Mouse (Mus musculus) cortical plate, adult 2 months (tissue): ENCODE data around the gene Poll.

Source experiments
- CTCF ChIP-seq: fragments of 200-500 bp; IDR thresholded peaks from 2 replicates; pipeline ENCODE4 v1.5.1; 2011; ENCODE audit warnings: mild to moderate bottlenecking, control low read depth, low read length; ENCODE audit not compliant: insufficient read depth; ENCODE audit errors: extremely low read depth
- POLR2A ChIP-seq: fragments of 200-500 bp; IDR thresholded peaks from 2 replicates; pipeline ENCODE4 v1.6.1; 2011; ENCODE audit warnings: mild to moderate bottlenecking, low read length, control low read depth; ENCODE audit not compliant: insufficient read depth; ENCODE audit errors: extremely low read depth

- TF ChIP-seq CTCF: no peak
- no peak for TF ChIP-seq POLR2A
Observed at GRCm38 (mm10) chr19:45575632-45576001, 15.3 kb upstream of the Poll start.
